Mouse (Mus musculus) large intestine, adult 2 months (tissue): ENCODE data around the gene Gid8. TPM values are rescaled to one million over a fixed set of nuclear protein-coding genes. Genes with fewer than 3 reads are reported as not detected.
"Not testable (repeated sequence)": the region's sequence is repeated elsewhere in the genome, so short reads cannot be mapped to it uniquely, and the experiment has no call there.

Experiments
- DNase-seq: peaks from one replicate; pipeline ENCODE4 v3.0.0-alpha.2; 2012; ENCODE audit warnings: low read depth, low spot score
- WGBS: fragments of 180-500 bp; shearing (Covaris S2); methylation state at CpG from one replicate; pipeline ENCODE4 v1.1.7; 2018; 5-methylcytosine and 5-hydroxymethylcytosine counted together
- polyA plus RNA-seq: library from polyadenylated mRNA; depleted of rRNA; stranded (reverse); fragments of >200 nt; gene quantifications from 2 replicates; pipeline ENCODE4 v1.2.3, GENCODE M21; 2012

The Gid8 gene
- polyA plus RNA-seq, 1 experiment = 35.8 TPM

DNA sequence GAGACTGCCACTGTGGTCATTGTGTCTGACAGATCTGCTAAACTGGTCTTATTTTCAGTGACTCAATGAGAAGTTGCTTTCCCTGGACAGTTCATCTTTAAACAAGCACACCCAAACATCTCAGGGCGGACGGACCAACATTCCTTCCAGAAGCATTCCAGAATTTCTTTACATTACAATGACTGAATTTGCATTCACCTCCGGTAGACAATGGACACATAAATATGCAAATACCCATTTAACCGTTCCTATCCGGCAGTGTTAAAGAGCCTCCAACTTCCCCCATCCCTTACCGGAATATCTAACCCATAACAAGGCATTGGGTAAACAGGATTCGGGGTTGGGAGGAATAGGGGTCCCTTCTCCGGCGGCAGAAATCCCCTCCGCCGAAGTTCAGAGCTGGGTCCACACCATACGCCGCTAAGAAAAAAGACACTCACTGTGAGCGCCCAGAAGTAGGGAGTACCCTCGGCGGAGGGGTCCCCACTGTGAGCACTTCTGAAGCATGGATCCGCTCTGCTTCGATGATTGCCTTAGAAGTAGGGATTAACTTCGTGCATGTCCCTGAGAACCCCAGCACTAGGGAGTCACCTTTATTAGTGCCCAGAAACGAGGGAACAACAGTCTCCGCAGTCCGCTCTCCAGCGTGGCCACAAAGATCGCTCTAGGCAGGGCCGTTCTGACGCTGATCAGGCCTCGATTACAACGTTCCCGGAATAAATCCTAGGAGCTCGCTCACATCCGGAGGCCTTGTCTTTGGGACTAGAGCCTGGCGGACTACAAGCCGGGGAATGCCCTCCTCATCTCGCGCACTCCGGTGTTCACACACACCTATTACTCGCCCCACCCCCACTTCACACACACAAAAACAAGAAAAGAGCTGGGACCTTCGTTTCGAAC lies 644 bp upstream of the Gid8 start:
- WGBS = under 1% methylated on average over 39 of the region's 39 CpGs
- no peak for DNase-seq

DNA sequence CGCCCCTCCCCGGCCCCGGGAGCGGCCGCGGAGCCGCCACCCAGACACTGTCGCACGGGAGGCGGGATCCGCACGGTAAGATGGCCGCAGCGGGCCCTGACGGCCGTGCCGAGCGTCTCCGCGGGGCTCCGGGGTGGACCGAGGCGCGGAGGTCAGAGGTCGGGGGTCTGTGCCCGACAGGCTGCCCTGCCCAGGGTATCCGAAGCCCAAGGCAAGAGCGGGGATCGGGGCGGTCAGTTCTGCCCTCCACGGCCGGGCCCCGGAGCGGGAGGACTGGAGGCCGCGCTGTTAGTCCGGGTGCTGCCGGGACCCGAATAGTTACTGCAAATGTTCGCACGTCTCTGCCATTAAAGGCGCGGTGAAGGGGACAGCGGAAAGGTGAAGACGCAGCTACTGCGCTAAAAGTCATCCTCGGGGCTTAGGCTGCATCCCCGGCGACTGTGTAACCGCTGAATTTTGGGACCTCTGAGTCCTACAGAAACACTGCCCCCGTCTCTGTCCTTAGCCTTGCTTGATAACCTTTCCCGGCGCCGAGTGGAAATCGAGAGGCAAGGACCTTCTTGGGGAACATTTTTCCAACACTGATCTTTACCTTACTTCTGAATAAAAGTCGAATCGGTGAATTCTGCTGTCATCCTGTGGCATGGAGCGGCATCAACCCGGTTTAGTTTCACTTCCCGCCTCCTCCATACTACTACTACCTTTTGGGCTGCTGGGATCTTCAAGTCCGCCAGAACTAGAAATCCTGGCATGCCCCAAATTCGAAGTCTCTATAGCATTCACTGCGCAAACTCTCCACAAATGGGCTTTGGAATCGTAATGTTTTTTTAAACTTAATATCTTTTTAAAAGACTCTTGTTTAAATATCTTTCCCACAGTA lies 599 bp downstream of the Gid8 start:
- under 1% methylated on average over 64 of the region's 64 CpGs for WGBS
- no peak for DNase-seq

DNA sequence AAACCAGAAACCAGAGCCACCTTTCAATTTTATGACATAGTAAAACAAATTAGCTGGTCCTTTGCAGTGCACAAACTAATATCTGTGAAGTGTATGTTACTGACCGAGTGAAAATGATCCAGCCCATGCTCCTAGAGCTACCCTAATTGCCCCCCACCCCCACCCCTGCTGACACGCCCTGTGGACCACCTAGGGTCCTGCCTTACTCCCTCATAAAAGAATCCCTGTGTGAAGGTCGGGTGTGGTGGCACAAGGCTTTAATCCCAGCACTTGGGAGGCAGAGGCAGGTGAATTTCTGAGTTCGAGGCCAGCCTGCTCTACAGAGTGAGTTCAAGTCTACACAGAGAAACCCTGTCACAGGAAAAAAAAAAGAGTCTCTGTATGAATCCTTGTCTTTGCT lies 1.6 kb downstream of the Gid8 start:
- 34% methylated on average over 4 of the region's 4 CpGs for whole genome bisulfite sequencing

DNA sequence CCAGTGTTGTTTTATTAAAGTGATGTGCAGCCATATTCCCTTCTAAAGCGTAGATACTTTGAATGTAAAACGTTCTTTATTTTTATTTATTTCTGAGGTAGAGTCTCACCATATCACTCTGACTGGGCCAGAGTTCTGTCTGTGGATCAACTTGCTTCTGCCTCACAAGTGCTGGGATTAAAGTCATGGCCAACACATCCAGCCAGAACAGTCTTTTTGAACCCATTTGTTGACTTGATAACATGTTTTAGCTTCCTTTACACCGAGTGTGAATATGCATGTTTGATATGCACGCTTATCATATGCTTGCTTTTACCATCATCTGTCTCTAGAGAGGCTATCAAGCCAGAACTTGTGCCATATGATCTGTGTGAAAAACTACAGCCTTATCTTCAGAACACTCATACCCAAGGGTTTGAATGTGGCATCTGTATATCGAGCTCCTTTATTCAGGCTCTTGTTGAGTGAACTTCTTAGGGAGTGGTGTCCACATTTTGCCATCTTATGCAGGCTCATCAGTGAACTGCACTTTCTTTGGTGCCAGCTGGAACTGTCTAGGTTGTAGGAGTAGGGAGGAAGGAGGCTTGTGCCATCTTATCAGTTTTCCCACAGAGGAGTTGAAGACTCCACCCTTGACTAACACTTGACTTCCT lies 2.2 kb downstream of the Gid8 start:
- 79% methylated on average over 5 of the region's 5 CpGs for WGBS

More for the DNA sequence above, 1.6 kb downstream of the Gid8 start:
- DNase-seq = no peak

DNA sequence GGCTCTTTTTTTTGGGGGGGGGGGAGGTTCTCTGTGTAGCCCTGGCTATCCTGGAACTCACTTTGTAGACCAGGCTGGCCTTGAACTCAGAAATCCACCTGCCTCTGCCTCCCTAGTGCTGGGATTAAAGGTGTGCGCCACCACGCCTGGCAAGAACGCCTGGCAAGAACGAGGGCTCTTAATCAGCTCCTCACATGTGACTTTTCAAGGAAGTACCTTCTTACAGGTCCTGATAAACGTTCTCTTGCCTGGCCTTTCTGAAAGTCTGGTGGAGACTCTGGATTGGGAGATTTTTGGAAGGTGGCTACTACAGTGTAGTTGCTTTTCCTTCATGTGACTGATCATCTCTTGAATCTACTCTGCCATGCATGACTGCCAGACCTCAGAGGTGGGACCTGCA lies 12.8 kb downstream of the Gid8 start:
- WGBS = 57% methylated on average over 5 of the region's 5 CpGs
- not testable (repeated sequence) for DNase-seq

More for the DNA sequence above, 2.2 kb downstream of the Gid8 start:
- DNase-seq = no peak

DNA sequence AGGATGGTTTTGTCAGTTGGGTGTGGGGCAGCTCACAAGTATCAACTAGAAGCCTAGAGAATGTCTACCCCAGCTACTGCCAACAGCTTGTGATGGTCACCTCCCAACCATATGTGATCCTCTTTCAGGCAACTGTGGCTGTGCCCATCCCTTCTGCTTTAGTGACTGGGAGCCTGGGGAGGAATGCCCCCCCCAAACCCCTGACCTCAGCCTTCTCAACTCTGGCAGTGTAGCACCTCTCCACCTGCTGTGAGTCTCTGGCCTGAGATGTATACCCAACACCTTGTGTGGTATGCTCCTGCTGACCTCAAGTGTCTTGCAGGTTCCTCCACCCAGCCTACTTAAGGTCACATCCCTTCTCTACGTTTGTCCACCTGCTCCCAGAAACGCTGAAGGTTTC lies 13.9 kb downstream of the Gid8 start:
- 44% methylated on average over 2 of the region's 2 CpGs for WGBS

GRCm38 (mm10) chr2:180724585-180725413 lies 14.9 kb downstream of the Gid8 start, which contains the start of gene Slc17a9:
TSS of gene Slc17a9 (plus strand) at chr2:180725263.
- 2% methylated on average over 18 of the region's 18 CpGs for WGBS
- no peak for DNase-seq

More for the DNA sequence above, 13.9 kb downstream of the Gid8 start:
- DNase-seq = no peak

DNA sequence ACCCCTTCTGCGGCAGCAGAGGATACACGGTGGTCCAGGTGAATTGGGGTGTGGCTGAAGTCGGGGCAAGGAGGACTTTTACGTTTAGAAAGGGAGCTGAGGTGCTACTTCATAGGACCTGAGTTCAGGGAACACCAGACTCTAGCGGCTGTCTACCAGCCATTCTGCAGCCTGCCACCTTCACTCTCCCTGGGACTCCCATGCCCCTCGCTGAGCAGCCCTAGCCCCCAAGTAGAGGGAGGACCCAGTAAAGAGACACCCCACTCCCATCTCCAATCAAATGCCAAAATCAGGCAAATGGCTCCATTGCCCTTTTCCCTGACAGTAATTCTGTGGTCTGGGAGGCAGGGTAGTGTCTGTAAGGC lies 15.5 kb downstream of the Gid8 start:
- 0% methylated on average over 6 of the region's 6 CpGs for WGBS
- no peak for DNase-seq

DNA sequence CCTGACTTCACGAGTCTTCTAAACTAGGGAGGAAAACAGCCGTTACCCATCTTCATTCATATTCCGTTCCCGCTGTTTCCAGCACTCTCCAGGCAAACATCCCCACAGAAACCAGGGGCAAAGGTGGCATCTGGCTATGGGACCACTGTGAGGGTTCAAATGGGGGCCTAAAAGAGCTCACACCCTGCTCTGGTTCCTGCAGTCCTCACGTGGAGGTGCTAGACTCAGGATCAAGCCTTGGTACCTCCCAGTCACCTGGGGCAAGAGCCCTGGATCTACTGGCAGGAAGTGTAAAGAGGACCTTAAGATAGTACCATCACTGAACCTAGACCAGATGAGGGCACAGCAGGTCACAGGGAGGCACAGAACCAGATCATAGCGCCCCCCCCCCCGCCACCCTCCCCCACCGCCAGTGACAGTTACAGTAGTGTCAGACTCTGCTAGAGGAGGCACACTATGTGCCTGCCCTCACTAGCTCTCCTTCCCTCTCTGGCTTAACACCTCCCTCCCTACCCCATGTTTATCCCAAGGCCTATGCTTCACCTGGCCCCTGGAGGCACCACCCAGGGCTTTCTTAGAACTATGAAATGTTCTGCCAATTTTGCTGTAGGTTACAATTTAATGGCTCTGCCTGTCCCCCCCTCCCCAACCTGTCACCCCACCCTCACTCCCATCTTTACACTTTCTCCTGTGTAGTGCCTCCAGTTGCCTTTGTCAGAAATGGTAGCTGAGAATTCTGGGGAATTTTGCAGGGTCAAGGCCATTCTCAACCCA lies 16.1 kb downstream of the Gid8 start:
- DNase-seq = no peak
- WGBS = 20% methylated on average over 8 of the region's 8 CpGs

DNA sequence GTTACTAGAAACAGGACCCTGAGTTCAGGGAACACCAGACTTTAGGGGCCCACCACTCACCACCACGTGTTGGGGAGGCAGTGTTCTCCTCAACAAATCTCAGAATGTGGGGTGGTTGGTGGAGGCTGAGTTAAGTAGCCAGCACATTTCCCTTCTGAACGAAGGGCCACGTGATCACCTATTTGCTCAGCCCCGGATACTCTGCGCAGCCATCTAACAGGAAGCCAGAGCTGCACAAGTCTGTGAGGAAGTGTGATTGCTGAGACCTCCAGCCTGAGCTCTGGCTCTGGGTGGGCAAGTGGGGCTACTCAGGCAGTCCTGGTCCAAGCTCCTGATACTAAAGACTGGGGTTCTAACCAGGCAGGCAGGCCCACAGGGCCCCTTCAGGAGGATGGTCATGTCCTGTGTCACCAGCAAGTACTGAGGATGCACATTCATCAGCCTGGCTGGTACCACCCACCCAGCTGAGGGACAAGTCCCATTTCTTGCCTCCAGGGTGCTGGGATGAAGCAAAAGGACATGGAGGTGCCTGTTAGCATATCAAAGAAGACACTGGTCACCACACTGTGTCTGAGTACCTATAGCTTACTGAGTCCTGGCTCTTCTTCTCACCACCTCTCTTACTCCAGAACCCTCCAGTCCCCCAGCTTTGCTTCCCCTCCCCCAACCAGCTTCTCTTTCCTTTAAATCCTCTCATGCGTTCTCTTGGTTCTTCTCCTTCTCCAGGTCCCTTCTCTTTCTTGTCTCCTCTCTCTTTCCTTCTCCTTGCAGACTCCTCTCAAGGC lies 16.9 kb downstream of the Gid8 start:
- DNase-seq = no peak
- WGBS = 41% methylated on average over 6 of the region's 6 CpGs

DNA sequence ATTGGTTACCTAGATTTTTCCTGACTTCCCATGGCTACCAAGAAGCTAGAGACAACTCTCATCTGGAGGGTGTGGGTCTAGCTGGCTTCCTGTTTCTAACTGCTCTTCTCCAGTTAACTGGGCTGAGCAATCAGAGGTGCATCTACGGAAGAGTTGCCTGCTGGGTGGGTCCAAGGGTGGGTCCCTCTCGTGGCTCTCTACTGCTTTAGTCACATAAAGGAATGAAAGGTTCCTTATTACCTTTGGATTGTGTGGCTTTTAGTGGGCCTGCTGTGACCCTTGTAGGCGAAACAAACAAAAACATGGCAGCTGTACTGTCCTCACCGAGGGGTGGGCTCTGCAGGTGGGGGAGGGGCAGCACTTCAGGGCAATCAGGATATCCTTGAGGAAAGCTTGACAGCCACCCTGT lies 17.7 kb downstream of the Gid8 start:
- 22% methylated on average over 4 of the region's 4 CpGs for WGBS

GRCm38 (mm10) chr2:180731036-180731435 lies 21.1 kb downstream of the Gid8 start:
- WGBS = 51% methylated on average over 3 of the region's 3 CpGs
- no peak for DNase-seq

More for the DNA sequence above, 17.7 kb downstream of the Gid8 start:
- DNase-seq = no peak

DNA sequence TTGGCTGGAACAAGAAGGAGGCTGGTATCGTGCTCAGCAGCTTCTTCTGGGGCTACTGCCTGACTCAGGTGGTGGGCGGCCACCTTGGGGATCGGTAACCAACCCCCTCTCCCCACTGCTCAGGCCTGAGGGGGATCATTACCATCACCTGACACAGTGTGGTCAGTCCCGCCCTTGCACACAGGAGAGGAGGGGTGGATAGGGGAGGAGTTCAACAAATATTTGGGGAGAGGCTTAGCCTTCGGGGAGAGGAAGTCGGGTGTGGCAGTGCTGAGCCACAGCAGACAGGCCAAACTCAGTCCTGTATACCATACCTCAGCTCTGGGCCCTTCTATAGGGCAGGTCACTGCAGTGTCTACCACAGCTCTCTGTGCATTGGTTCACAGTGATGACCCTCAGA lies 22.1 kb downstream of the Gid8 start:
- no peak for DNase-seq
- 32% methylated on average over 6 of the region's 6 CpGs for whole genome bisulfite sequencing

- WGBS = 89% methylated on average over 7 of the region's 7 CpGs
Measured at GRCm38 (mm10) chr2:180735232-180735631, 25.3 kb downstream of the Gid8 start.

GRCm38 (mm10) chr2:180737984-180738383 lies 28.1 kb downstream of the Gid8 start:
- 69% methylated on average over 2 of the region's 2 CpGs for WGBS
- DNase-seq = no peak

More at GRCm38 (mm10) chr2:180735232-180735631, 25.3 kb downstream of the Gid8 start:
- no peak for DNase-seq

DNA sequence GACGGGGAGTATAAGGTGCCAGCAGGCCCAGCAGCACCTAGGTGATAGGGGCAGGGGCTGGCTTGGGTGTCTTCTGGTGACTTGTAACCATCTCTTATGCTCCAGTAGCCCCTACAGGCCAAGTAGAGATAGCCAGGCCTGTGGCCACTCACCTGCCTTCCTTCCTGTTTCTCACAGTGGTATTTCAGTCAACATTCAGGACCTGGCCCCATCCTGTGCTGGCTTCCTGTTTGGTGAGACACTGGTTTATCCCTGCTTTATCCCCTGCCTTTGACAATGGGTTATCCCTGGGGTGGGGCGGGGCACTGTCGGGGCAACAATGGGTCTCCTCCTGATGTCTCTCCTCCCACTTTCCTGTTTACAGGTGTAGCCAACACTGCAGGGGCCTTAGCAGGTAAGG lies 30.4 kb downstream of the Gid8 start:
- 45% methylated on average over 3 of the region's 3 CpGs for WGBS
- no peak for DNase-seq

- WGBS = 66% methylated on average over 7 of the region's 7 CpGs
- no peak for DNase-seq
Measured at GRCm38 (mm10) chr2:180741421-180741820, 31.5 kb downstream of the Gid8 start.

- 83% methylated on average over 6 of the region's 6 CpGs for WGBS
- no peak for DNase-seq
Measured at GRCm38 (mm10) chr2:180742820-180743219, 32.9 kb downstream of the Gid8 start.
